Mouse (Mus musculus) liver, embryonic 12.5 days (tissue): Measurements from ENCODE around the gene Scgb2b27. TPM values are rescaled to one million over a fixed set of nuclear protein-coding genes. Genes with fewer than 3 reads are reported as not detected.
"Not testable (repeated sequence)": the region's sequence is repeated elsewhere in the genome, so short reads cannot be mapped to it uniquely, and the experiment has no call there.

Source experiments
- ATAC-seq: fragments of 200-750 bp; cut with Nextera tagmentation; 2 replicates; pipeline ENCODE4 v1.8.0; 2017; ENCODE audit warnings: moderate number of reproducible peaks, mild to moderate bottlenecking, moderate library complexity
- H3K27ac ChIP-seq: fragments of 300-500 bp; sonication (generic); 2 replicates; pipeline ENCODE4 v1.5.1; 2016; ENCODE audit warnings: mild to moderate bottlenecking
- H3K27me3 ChIP-seq: fragments of 300-500 bp; sonication (generic); replicated peaks from 2 replicates; pipeline ENCODE4 v1.6.1; 2016; ENCODE audit warnings: mild to moderate bottlenecking, moderate library complexity
- H3K36me3 ChIP-seq: fragments of 300-500 bp; sonication (generic); 2 replicates; pipeline ENCODE4 v1.6.1; 2016; ENCODE audit warnings: mild to moderate bottlenecking, moderate library complexity
- H3K4me1 ChIP-seq: fragments of 300-500 bp; sonication (generic); 2 replicates; pipeline ENCODE4 v1.6.1; 2016
- H3K4me2 ChIP-seq: fragments of 300-500 bp; sonication (generic); 2 replicates; pipeline ENCODE4 v1.6.1; 2016; ENCODE audit warnings: mild to moderate bottlenecking, moderate library complexity
- H3K4me3 ChIP-seq: fragments of 300-500 bp; sonication (generic); 2 replicates; pipeline ENCODE4 v1.5.1; 2016; ENCODE audit warnings: mild to moderate bottlenecking, moderate library complexity
- H3K9ac ChIP-seq: fragments of 300-500 bp; sonication (generic); 2 replicates; pipeline ENCODE4 v1.6.1; 2016; ENCODE audit warnings: mild to moderate bottlenecking, moderate library complexity
- H3K9me3 ChIP-seq: fragments of 300-500 bp; sonication (generic); replicated peaks from 2 replicates; pipeline ENCODE4 v1.6.1; 2016; ENCODE audit warnings: mild to moderate bottlenecking, moderate library complexity
- WGBS: fragments of 180-500 bp; shearing (Covaris S2); methylation state at CpG from one replicate; pipeline ENCODE4 v1.1.7; 2016; ENCODE audit not compliant: insufficient replicate concordance; 5-methylcytosine and 5-hydroxymethylcytosine counted together
- polyA plus RNA-seq: library from polyadenylated mRNA; unstranded; fragments of >200 nt; fragmentation: Nextera tagmentation; extraction: Ambion mirVana; gene quantifications from 2 replicates; pipeline ENCODE4 v1.2.1, GENCODE M21; 2016

Scgb2b27 gene
- polyA plus RNA-seq: not detected in 2 replicates

GRCm38 (mm10) chr7:34013842-34014241 is at the start of gene Scgb2b27:
Gene Scgb2b27, minus strand, starts transcription at chr7:34013942.
- no peak within 1 kb of the TSS for H3K27ac ChIP-seq
- whole genome bisulfite sequencing: 46% methylated on average over 4 of the region's 4 CpGs
- no peaks in the 10 kb centered on the region for H3K36me3 ChIP-seq
- no peaks in the 10 kb centered on the region for H3K4me1 ChIP-seq
- ATAC-seq: no peak
- H3K4me2 ChIP-seq: no peak within 1 kb of the TSS
- no peak within 1 kb of the TSS for H3K9ac ChIP-seq
- peaks cover 37% of the 10 kb centered on the region; the same call in 1 of the 2 replicates for H3K9me3 ChIP-seq
- H3K4me3 ChIP-seq: no peak within 1 kb of the TSS
- H3K27me3 ChIP-seq: no peaks in the 10 kb centered on the region

DNA sequence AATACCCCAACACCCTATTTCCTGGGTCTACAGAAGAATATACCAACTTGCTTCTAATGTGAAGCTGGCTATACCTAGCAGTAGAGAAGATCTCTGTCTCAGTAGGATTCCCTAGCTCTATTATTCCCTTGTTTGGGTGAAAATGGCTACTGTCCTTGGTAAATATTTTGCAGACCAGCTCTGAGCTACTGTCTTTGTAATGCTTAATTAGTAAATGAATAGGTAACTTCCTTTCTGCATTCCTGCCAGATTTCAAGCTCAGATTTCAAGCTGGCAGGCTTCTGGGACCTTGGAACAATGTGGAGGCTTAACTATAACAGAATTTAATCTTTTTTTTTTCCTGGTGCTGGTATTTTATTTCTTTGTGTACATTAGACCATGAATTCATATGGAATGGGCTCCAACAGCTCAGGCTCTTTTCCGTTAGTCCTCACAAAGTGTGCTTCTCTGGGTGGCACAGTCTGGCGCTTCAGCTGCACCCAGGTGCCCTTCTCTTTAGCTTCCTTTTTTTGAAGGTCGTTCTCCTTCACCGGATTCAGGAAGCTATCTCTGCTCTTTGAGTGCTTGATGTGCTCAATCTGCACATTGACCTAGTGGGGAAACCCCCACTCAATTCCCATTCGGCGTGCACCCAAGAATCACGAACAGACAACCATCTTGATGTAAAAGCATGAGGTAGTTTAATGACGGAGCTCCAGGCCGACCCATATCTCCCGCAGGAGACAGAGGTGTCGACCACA is 22.5 kb upstream of the Scgb2b27 start:
- 79% methylated on average over 11 of the region's 11 CpGs for WGBS
- H3K27ac ChIP-seq, H3K9ac ChIP-seq, H3K36me3 ChIP-seq, ATAC-seq, H3K27me3 ChIP-seq, H3K4me1 ChIP-seq, H3K4me2 ChIP-seq, H3K4me3 ChIP-seq: not testable (repeated sequence)
- peaks cover 27% of the 10 kb centered on the region for H3K9me3 ChIP-seq

DNA sequence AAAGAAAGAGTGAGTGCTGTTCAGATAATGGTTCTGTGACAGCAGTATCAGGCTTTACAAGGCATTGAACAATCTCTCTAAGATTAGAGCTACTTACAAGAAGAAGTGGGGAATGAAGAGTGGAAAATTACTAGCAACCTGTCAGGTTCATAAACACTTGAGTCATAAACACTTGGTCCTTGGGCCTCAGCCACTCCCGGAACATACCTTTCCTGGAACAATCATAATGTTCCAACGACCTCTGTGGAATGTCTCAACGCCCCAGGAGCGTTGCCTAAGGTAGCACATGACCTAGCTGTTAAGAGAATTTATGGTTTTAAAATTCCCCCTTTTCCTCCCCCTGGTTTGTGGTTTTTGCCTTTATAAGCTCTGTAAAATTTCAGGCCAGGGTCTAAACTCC is 20.8 kb upstream of the Scgb2b27 start:
- H3K9ac ChIP-seq, H3K4me2 ChIP-seq, H3K27me3 ChIP-seq, H3K4me3 ChIP-seq, H3K27ac ChIP-seq, H3K4me1 ChIP-seq, ATAC-seq, H3K36me3 ChIP-seq: not testable (repeated sequence)
- H3K9me3 ChIP-seq: peaks cover 34% of the 10 kb centered on the region
- 61% methylated on average over 3 of the region's 4 CpGs for WGBS

- Histone ChIP-seq H3K36me3 (no peaks in the 10 kb centered on the region), H3K27me3 (no peaks in the 10 kb centered on the region), H3K4me3 (no peak overlapping the region), H3K9me3 (peaks cover 45% of the 10 kb centered on the region), H3K9ac (no peak overlapping the region), H3K27ac (no peak overlapping the region), H3K4me1 (no peaks in the 10 kb centered on the region), H3K4me2 (no peak overlapping the region)
- no peak for ATAC-seq
- WGBS: 79% methylated on average over 11 of the region's 11 CpGs
Measured at GRCm38 (mm10) chr7:34030026-34030425, 16.3 kb upstream of the Scgb2b27 start.

DNA sequence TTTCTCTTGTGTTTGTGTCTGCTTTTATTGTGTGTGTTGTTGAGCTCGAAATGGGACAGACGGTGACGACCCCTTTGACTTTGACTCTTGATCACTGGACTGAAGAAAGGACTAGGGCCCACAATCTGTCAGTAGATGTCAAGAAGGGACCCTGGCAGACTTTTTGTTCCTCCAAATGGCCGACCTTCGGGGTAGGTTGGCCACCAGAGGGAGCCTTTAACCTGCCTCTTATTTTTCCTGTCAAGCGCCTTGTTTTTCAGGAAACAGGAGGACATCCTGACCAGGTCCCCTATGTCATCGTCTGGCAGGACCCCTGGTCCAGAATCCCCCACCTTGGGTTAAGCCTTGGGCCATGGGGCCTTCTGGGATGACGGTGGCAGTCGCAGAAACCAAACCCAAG is 13.5 kb upstream of the Scgb2b27 start:
- WGBS: 64% methylated on average over 9 of the region's 9 CpGs

GRCm38 (mm10) chr7:34025641-34026040 is 11.9 kb upstream of the Scgb2b27 start:
- 63% methylated on average over 4 of the region's 4 CpGs for WGBS

More for the DNA sequence above, 13.5 kb upstream of the Scgb2b27 start:
- H3K36me3 ChIP-seq, ATAC-seq, H3K4me2 ChIP-seq, H3K27me3 ChIP-seq, H3K9ac ChIP-seq, H3K4me1 ChIP-seq, H3K4me3 ChIP-seq, H3K27ac ChIP-seq: not testable (repeated sequence)
- peaks cover 39% of the 10 kb centered on the region for H3K9me3 ChIP-seq

DNA sequence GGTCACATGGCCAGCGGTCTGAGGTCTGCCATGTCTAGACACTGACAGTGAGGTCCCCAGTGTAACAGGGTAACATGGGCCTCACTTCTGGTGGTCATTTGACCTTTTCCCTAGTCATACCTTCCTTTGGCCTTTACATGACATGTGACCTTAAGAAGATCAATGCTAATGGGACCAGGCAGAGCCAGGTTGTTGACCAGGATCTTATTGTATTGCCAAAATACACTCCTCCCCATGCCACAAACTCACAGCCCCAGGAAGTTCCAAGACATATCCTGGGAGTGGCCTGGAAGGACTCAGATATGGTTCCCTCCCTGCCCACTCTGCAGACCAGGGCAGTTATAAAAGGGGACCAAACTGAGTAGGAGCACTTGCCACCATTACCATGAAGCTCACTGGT is 7.4 kb upstream of the Scgb2b27 start, which contains the start of gene Scgb1b27:
Scgb1b27 (plus strand) TSS at position 301 of the 400 bp plus-strand sequence.
- H3K27me3 ChIP-seq, H3K9ac ChIP-seq, H3K36me3 ChIP-seq, H3K4me1 ChIP-seq, H3K4me3 ChIP-seq, H3K27ac ChIP-seq, ATAC-seq, H3K4me2 ChIP-seq: not testable (repeated sequence)
- H3K9me3 ChIP-seq: peaks cover 40% of the 10 kb centered on the region
- 74% methylated on average over 1 of the region's 1 CpGs for WGBS

More at GRCm38 (mm10) chr7:34025641-34026040, 11.9 kb upstream of the Scgb2b27 start:
- Histone ChIP-seq H3K4me2 (no peak overlapping the region), H3K4me1 (no peaks in the 10 kb centered on the region), H3K27ac (no peak overlapping the region), H3K27me3 (no peaks in the 10 kb centered on the region), H3K9ac (no peak overlapping the region), H3K9me3 (peaks cover 36% of the 10 kb centered on the region), H3K4me3 (no peak overlapping the region), H3K36me3 (no peaks in the 10 kb centered on the region)
- no peak for ATAC-seq

DNA sequence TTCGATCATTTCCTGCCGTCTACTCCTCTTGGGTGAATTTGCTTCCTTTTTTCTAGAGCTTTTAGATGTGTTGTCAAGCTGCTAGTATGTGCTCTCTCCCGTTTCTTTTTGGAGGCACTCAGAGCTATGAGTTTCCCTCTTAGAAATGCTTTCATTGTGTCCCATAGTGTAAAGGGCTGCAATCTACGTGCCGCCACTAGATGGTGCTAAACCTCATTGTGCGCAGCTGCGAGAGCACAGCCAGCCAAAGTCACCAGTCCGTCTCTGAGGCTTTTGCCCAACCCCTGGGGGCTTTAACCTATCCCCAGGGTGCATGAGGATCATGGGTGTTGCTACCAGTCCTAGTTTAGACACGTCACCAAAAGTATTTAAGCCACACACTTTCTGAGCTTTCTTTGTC is 31.5 kb downstream of the Scgb2b27 start:
- not testable (repeated sequence) for H3K4me1 ChIP-seq, H3K36me3 ChIP-seq, H3K4me3 ChIP-seq, H3K27me3 ChIP-seq, ATAC-seq, H3K27ac ChIP-seq, H3K4me2 ChIP-seq, H3K9me3 ChIP-seq, H3K9ac ChIP-seq
- WGBS: 19% methylated on average over 8 of the region's 9 CpGs

Other genes starting within 250 kb of the Scgb2b27 start
- not detected in 2 replicates for gene Scgb2b26, start 68.9 kb downstream of the Scgb2b27 start, polyA plus RNA-seq
- not detected in 2 replicates for gene Scgb1b27, start 7.5 kb upstream of the Scgb2b27 start, polyA plus RNA-seq
- gene Scgb1b30, start 81.5 kb upstream of the Scgb2b27 start, polyA plus RNA-seq: not detected in 2 replicates
- gene Wtip, start 119.3 kb upstream of the Scgb2b27 start, polyA plus RNA-seq: 1.5 TPM in 2 replicates
- gene Uba2, start 155.7 kb upstream of the Scgb2b27 start, polyA plus RNA-seq: 165 and 174 TPM in 2 replicates
- 39.1 and 39.2 TPM in 2 replicates for gene Pdcd2l, start 182.7 kb upstream of the Scgb2b27 start, polyA plus RNA-seq
- 207 and 222 TPM in 2 replicates for gene Gpi1, start 216.4 kb upstream of the Scgb2b27 start, polyA plus RNA-seq
- gene Gm6096, start 237.1 kb upstream of the Scgb2b27 start, polyA plus RNA-seq: not detected in 2 replicates